Mouse (Mus musculus): ENCODE data around the gene Asprv1.

DNA sequence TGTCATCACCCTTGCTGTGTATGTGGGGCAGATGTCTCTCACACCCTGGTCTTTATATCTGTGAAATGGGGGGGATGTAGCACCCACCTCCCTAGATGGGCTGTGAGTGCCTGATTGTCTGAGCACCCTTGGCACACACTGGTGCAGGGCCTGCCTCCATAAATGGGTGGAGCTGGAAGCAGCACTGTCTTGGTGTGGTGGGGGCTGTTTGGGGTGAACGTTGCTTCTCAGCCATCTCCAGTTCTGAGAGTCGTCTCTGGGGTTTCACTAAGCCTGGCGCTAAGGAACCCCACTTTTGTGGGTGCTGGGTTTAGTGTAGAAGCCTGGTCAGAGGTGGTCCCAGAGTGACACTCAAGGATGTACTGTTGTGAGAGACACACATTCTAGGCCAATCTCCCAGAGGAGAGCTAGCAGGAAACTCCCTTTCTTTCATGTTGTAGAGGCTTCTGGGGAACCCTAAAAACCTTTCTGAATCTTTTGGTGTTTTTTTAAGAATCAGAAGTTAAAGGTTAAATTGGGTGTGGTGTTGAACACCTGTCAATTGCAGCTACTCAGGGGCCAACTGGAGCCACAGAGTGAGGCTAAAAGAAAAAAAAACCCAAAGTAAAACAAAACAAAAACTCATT is 16.9 kb downstream of the Asprv1 start:
- TF ChIP-seq CTCF (IDR thresholded peaks at IDR 0.05; ENCODE audit: low read depth) (no peak), EP300 (IDR thresholded peaks at IDR 0.05; ENCODE audit: low read depth) (no peak)
